In the genomic region with DNA sequence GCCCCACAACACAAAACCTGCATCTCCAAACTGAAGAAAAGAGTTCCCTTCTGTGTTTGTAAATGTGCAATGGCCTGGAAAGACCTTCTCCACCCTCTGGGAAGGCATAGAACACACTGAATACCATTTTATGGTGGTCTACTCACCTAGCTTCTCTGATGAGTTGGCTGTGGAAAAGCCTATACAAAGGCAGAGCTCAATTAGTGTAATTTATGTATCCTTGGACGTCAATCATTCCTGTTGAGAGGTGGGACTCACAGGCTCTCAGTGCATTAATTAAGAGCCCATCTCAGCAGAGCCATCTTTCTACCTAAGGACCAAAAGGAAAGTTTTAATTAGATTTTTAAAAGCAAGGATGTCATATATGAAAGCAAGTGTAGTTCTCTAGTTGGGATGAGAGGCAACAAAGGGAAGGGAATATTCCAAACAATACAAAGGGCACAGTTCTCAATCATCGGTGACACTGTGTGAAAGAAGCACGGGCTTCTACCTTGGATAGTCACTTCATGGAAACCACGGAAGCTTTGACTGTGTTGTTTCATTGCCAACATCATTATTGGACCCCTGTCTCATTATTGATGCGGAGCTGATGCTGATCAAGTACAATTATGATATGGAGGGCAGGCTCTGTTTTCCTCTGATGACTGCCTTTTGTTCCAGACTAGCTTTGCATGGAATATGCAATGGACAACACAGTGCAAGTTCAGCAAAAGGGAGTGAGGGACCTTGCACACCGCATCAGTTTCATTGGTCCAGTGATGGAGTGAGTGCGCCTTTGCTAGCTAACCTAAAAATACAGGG, we compare ENCODE assay signal across 17 mouse cellular contexts.
A peak's percentile ranks its signal among the peaks of the same experiment; 100 is the strongest.
DNase-seq lines count a peak whose midpoint lies in the region; ATAC-seq and TF ChIP-seq lines count a peak whose summit lies in the region.
"Had no signal": no experiment of that assay in that cellular context is flagged by ENCODE, and none has a peak within 500 bp of the region (broad histone marks: within the 10 kb centered on the region; RNA-seq: fewer than 3 reads in every experiment).

No protein-coding gene starts in this region.

- DNase-seq in hindbrain, embryonic 11.5 days (ENCODE audit: low spot score): peak; percentile 16
- DNase-seq in hindbrain, postnatal 0 days (ENCODE audit: low spot score): no peak
- DNase-seq in forebrain, embryonic 11.5 days (ENCODE audit: low spot score): peak; percentile 51
- DNase-seq in kidney, postnatal 10 days: no peak
- no peak for DNase-seq in left cerebral cortex, postnatal 14 days (ENCODE audit: low spot score in 2 of 2)
- DNase-seq: adrenal gland, postnatal 25 days; B cell, adult 2 months; cerebellum, adult 2 months; kidney, adult 11 months; thymus, adult 2 months had no signal

- no peak for TF ChIP-seq CTCF in hindbrain, postnatal 0 days (IDR thresholded peaks at IDR 0.05; ENCODE audit: low read depth)

- no peak overlapping the region for H3K4me2 ChIP-seq in hindbrain, embryonic 11.5 days (replicated peaks; ENCODE audit: low read depth, low read length)
- no peak overlapping the region for H3K4me2 ChIP-seq in hindbrain, postnatal 0 days (ENCODE audit: low read depth, low read length)
- H3K4me2 ChIP-seq in forebrain, embryonic 11.5 days (ENCODE audit: low read depth, low read length, severe bottlenecking): no peak overlapping the region
- no peak overlapping the region for H3K4me2 ChIP-seq in forebrain, embryonic 15.5 days (replicated peaks)
- H3K4me2 ChIP-seq in neural tube, embryonic 15.5 days: no peak overlapping the region
- H3K4me2 ChIP-seq: embryonic facial prominence, embryonic 13.5 days; limb, embryonic 15.5 days; neural tube, embryonic 12.5 days had no signal

- H3K4me3 ChIP-seq in hindbrain, embryonic 11.5 days (ENCODE audit: low read depth, low read length): no peak overlapping the region
- no peak overlapping the region for H3K4me3 ChIP-seq in hindbrain, postnatal 0 days (ENCODE audit: low read length)
- no peak overlapping the region for H3K4me3 ChIP-seq in forebrain, embryonic 11.5 days (ENCODE audit: low read depth, low read length)
- H3K4me3 ChIP-seq in forebrain, embryonic 15.5 days: no peak overlapping the region
- no peak overlapping the region for H3K4me3 ChIP-seq in neural tube, embryonic 15.5 days (replicated peaks)
- H3K4me3 ChIP-seq: embryonic facial prominence, embryonic 13.5 days; heart, embryonic 10.5 days; limb, embryonic 15.5 days; neural tube, embryonic 12.5 days had no signal

- no peak overlapping the region for H3K9ac ChIP-seq in hindbrain, embryonic 11.5 days (ENCODE audit: low read depth, low read length)
- H3K9ac ChIP-seq in hindbrain, postnatal 0 days (replicated peaks; ENCODE audit: low read length): no peak overlapping the region
- H3K9ac ChIP-seq in forebrain, embryonic 11.5 days (ENCODE audit: low read length): no peak overlapping the region
- no peak overlapping the region for H3K9ac ChIP-seq in forebrain, embryonic 15.5 days (replicated peaks)
- H3K9ac ChIP-seq in neural tube, embryonic 15.5 days (replicated peaks): no peak overlapping the region
- H3K9ac ChIP-seq: embryonic facial prominence, embryonic 13.5 days; limb, embryonic 15.5 days; neural tube, embryonic 12.5 days had no signal

- H3K9me3 ChIP-seq in hindbrain, embryonic 11.5 days (ENCODE audit: control insufficient read depth, low read length): no peaks in the 10 kb centered on the region
- H3K9me3 ChIP-seq in hindbrain, postnatal 0 days (ENCODE audit: low read length): no peaks in the 10 kb centered on the region
- no peaks in the 10 kb centered on the region for H3K9me3 ChIP-seq in forebrain, embryonic 11.5 days (ENCODE audit: control insufficient read depth, low read length)
- no peaks in the 10 kb centered on the region for H3K9me3 ChIP-seq in forebrain, embryonic 15.5 days
- no peaks in the 10 kb centered on the region for H3K9me3 ChIP-seq in neural tube, embryonic 15.5 days (replicated peaks)
- H3K9me3 ChIP-seq: embryonic facial prominence, embryonic 13.5 days; heart, embryonic 10.5 days; limb, embryonic 15.5 days; neural tube, embryonic 12.5 days had no signal

- ATAC-seq in hindbrain, embryonic 11.5 days (ENCODE audit: low FRiP score): peak; percentile 57
- ATAC-seq in hindbrain, postnatal 0 days: no peak
- peak; percentile 75; the same call in 1 of the 2 replicates for ATAC-seq in forebrain, embryonic 11.5 days (replicated peaks; ENCODE audit: low FRiP score)
- ATAC-seq in forebrain, embryonic 15.5 days (replicated peaks): peak; percentile 67
- peak; percentile 47; the same call in 1 of the 2 replicates for ATAC-seq in neural tube, embryonic 15.5 days (ENCODE audit: low FRiP score)
- ATAC-seq: lung, postnatal 0 days had no signal

- H3K4me1 ChIP-seq in hindbrain, embryonic 11.5 days (replicated peaks; ENCODE audit: control insufficient read depth, insufficient read depth, low read length): no peaks in the 10 kb centered on the region
- 0 out of 2 replicates have a peak, but pooled peaks cover 3% of the 10 kb centered on the region for H3K4me1 ChIP-seq in hindbrain, postnatal 0 days (ENCODE audit: insufficient read depth, low read length)
- H3K4me1 ChIP-seq in forebrain, embryonic 11.5 days (replicated peaks; ENCODE audit: control insufficient read depth, insufficient read depth, low read length): peaks cover 8% of the 10 kb centered on the region; the same call in 1 of the 2 replicates
- H3K4me1 ChIP-seq in forebrain, embryonic 15.5 days: peaks cover 10% of the 10 kb centered on the region; the same call in 1 of the 2 replicates
- H3K4me1 ChIP-seq in neural tube, embryonic 15.5 days: no peaks in the 10 kb centered on the region
- H3K4me1 ChIP-seq: embryonic facial prominence, embryonic 13.5 days; heart, embryonic 10.5 days; limb, embryonic 15.5 days had no signal

- intact Hi-C loops in left cerebral cortex, postnatal 14 days (cut with DNase I): no loop called here

- no peaks in the 10 kb centered on the region for H3K27me3 ChIP-seq in hindbrain, embryonic 11.5 days (ENCODE audit: control insufficient read depth, insufficient read depth, low read length)
- H3K27me3 ChIP-seq in hindbrain, postnatal 0 days (ENCODE audit: insufficient read depth, low read length): no peaks in the 10 kb centered on the region
- H3K27me3 ChIP-seq in forebrain, embryonic 11.5 days (ENCODE audit: control insufficient read depth, insufficient read depth, low read length): no peaks in the 10 kb centered on the region
- H3K27me3 ChIP-seq in forebrain, embryonic 15.5 days: no peaks in the 10 kb centered on the region
- no peaks in the 10 kb centered on the region for H3K27me3 ChIP-seq in neural tube, embryonic 15.5 days (replicated peaks)
- H3K27me3 ChIP-seq: embryonic facial prominence, embryonic 13.5 days; limb, embryonic 15.5 days; neural tube, embryonic 12.5 days had no signal

- WGBS in hindbrain, embryonic 11.5 days: 66% methylated on average over 7 of the region's 7 CpGs
- 53% methylated on average over 7 of the region's 7 CpGs for WGBS in hindbrain, postnatal 0 days
- WGBS in forebrain, embryonic 11.5 days: 52% methylated on average over 7 of the region's 7 CpGs
- WGBS in forebrain, embryonic 15.5 days: 26% methylated on average over 7 of the region's 7 CpGs
- 37% methylated on average over 7 of the region's 7 CpGs for WGBS in neural tube, embryonic 15.5 days

- H3K36me3 ChIP-seq in hindbrain, embryonic 11.5 days (ENCODE audit: control insufficient read depth, insufficient read depth, low read length): no peaks in the 10 kb centered on the region
- no peaks in the 10 kb centered on the region for H3K36me3 ChIP-seq in hindbrain, postnatal 0 days (ENCODE audit: insufficient read depth, low read length)
- no peaks in the 10 kb centered on the region for H3K36me3 ChIP-seq in forebrain, embryonic 11.5 days (ENCODE audit: control insufficient read depth, insufficient read depth, low read length)
- H3K36me3 ChIP-seq in forebrain, embryonic 15.5 days: no peaks in the 10 kb centered on the region
- no peaks in the 10 kb centered on the region for H3K36me3 ChIP-seq in neural tube, embryonic 15.5 days
- H3K36me3 ChIP-seq: embryonic facial prominence, embryonic 13.5 days; heart, embryonic 10.5 days; limb, embryonic 15.5 days; neural tube, embryonic 12.5 days had no signal

- H3K27ac ChIP-seq in hindbrain, embryonic 11.5 days (ENCODE audit: low read depth, low read length): peak overlapping the region; percentile 27; the same call in 1 of the 2 replicates
- no peak overlapping the region for H3K27ac ChIP-seq in hindbrain, postnatal 0 days
- H3K27ac ChIP-seq in forebrain, embryonic 11.5 days (ENCODE audit: low read depth, low read length): peak overlapping the region; percentile 31; the same call in 1 of the 2 replicates
- H3K27ac ChIP-seq in forebrain, embryonic 15.5 days (replicated peaks): no peak overlapping the region
- no peak overlapping the region for H3K27ac ChIP-seq in neural tube, embryonic 15.5 days (replicated peaks)
- H3K27ac ChIP-seq: embryonic facial prominence, embryonic 13.5 days; heart, embryonic 10.5 days; limb, embryonic 15.5 days; neural tube, embryonic 12.5 days had no signal

Comparison
In these comparisons a context has a peak if more than half of its experiments do, and no peak if none do; other contexts are left out.
1. DNase-seq: peak in hindbrain, embryonic 11.5 days (single experiment) and forebrain, embryonic 11.5 days (single experiment); none in hindbrain, postnatal 0 days (single experiment), kidney, postnatal 10 days (single experiment) and left cerebral cortex, postnatal 14 days (0 of 2).
2. H3K27ac ChIP-seq: peak in hindbrain, embryonic 11.5 days (single experiment) and forebrain, embryonic 11.5 days (single experiment); none in hindbrain, postnatal 0 days (single experiment), forebrain, embryonic 15.5 days (single experiment) and neural tube, embryonic 15.5 days (single experiment).